Mouse (Mus musculus) ES-Bruce4 (cell line): ENCODE measurements at regions not wholly inside any gene's neighbourhood (a gene's known extent, or its start where the extent isn't known, plus 50 kb on each side); places are given as distances from the start of the nearest gene placed in this dataset.

Source experiments
- CTCF ChIP-seq: IDR thresholded peaks from one replicate; pipeline ENCODE4 v1.8.1; 2011; ENCODE audit warnings: low read depth, low read length
- EP300 ChIP-seq: IDR thresholded peaks from 2 replicates; pipeline ENCODE4 v1.6.1; 2011; ENCODE audit warnings: low read depth, low read length; ENCODE audit not compliant: insufficient read depth
- POLR2A ChIP-seq: IDR thresholded peaks from one replicate; pipeline ENCODE4 v1.8.1; 2011; ENCODE audit warnings: low read length; ENCODE audit not compliant: insufficient read depth

- TF ChIP-seq POLR2A (no peak), CTCF (no peak), EP300 (no peak)
These were observed 624.3 kb upstream of the Nrp1 start for GRCm38 (mm10) chr8:127734059-127734458.
